9 mouse cellular contexts compared by ENCODE assay signal in genomic region chr8:10249156-10249555, GRCm38 (mm10).
A peak's percentile ranks its signal among the peaks of the same experiment; 100 is the strongest.
DNase-seq lines count a peak whose midpoint lies in the region; ATAC-seq lines count a peak whose summit lies in the region.
"Had no signal": no experiment of that assay in that cellular context is flagged by ENCODE, and none has a peak within 500 bp of the region (broad histone marks: within the 10 kb centered on the region; RNA-seq: fewer than 3 reads in every experiment).

No protein-coding gene starts in this region.

- H3K4me1 ChIP-seq in limb, embryonic 10.5 days: peaks cover 8% of the 10 kb centered on the region
- no peaks in the 10 kb centered on the region for H3K4me1 ChIP-seq in kidney, embryonic 14.5 days (ENCODE audit: control insufficient read depth, insufficient read depth, low read length)

- H3K4me2 ChIP-seq in kidney, embryonic 14.5 days (replicated peaks; ENCODE audit: low read depth, low read length): no peak overlapping the region; the same call in 1 of the 2 replicates

- H3K36me3 ChIP-seq in limb, embryonic 10.5 days: no peaks in the 10 kb centered on the region
- no peaks in the 10 kb centered on the region for H3K36me3 ChIP-seq in kidney, embryonic 14.5 days (ENCODE audit: control insufficient read depth, insufficient read depth, low read length)

- WGBS in limb, embryonic 10.5 days: 3% methylated on average over 15 of the region's 15 CpGs
- WGBS in kidney, embryonic 14.5 days: 6% methylated on average over 15 of the region's 15 CpGs

- no peaks in the 10 kb centered on the region for H3K9me3 ChIP-seq in limb, embryonic 10.5 days (replicated peaks)
- no peaks in the 10 kb centered on the region for H3K9me3 ChIP-seq in kidney, embryonic 14.5 days (ENCODE audit: control insufficient read depth, low read length)

- peak overlapping the region; percentile 34 for H3K4me3 ChIP-seq in limb, embryonic 10.5 days
- H3K4me3 ChIP-seq in kidney, embryonic 14.5 days (ENCODE audit: low read length): no peak overlapping the region

- ATAC-seq in kidney, embryonic 14.5 days (ENCODE audit: low FRiP score, low TSS enrichment): no peak

- peak; percentile 28 for DNase-seq in right cerebral cortex, adult 18-20 months
- DNase-seq in right cerebral cortex, postnatal 14 days: no peak
- peak; percentile 64 for DNase-seq in forelimb bud, embryonic 11.5 days (ENCODE audit: low read depth, low spot score)
- DNase-seq in limb, embryonic 10.5 days (ENCODE audit: low spot score): peak; percentile 71
- DNase-seq in spleen, adult 12 weeks (ENCODE audit: low spot score): no peak
- no peak for DNase-seq in liver
- DNase-seq in lung, postnatal 10 days: no peak

- H3K9ac ChIP-seq in kidney, embryonic 14.5 days (ENCODE audit: low read depth, low read length): no peak overlapping the region

- peaks cover 21% of the 10 kb centered on the region for H3K27me3 ChIP-seq in limb, embryonic 10.5 days (ENCODE audit: low read depth, poor library complexity, severe bottlenecking)
- H3K27me3 ChIP-seq in kidney, embryonic 14.5 days (ENCODE audit: control insufficient read depth, insufficient read depth, low read length): peaks cover 35% of the 10 kb centered on the region

- H3K27ac ChIP-seq in limb, embryonic 10.5 days: no peak overlapping the region
- no peak overlapping the region for H3K27ac ChIP-seq in kidney, embryonic 14.5 days (ENCODE audit: low read depth, low read length)
- H3K27ac ChIP-seq: macrophage had no signal

Comparison
In these comparisons a context has a peak if more than half of its experiments do, and no peak if none do; other contexts are left out.
1. DNase-seq: peak in right cerebral cortex, adult 18-20 months (single experiment), forelimb bud, embryonic 11.5 days (single experiment) and limb, embryonic 10.5 days (single experiment); none in right cerebral cortex, postnatal 14 days (single experiment), spleen, adult 12 weeks (single experiment), liver (single experiment) and lung, postnatal 10 days (single experiment).